Mouse (Mus musculus): ENCODE measurements around the gene Cd274. TPM values are rescaled to one million over a fixed set of nuclear protein-coding genes. Genes with fewer than 3 reads are reported as not detected.

Gene Cd274
- polyA plus RNA-seq, 1 experiment, result 0.24 TPM

DNA sequence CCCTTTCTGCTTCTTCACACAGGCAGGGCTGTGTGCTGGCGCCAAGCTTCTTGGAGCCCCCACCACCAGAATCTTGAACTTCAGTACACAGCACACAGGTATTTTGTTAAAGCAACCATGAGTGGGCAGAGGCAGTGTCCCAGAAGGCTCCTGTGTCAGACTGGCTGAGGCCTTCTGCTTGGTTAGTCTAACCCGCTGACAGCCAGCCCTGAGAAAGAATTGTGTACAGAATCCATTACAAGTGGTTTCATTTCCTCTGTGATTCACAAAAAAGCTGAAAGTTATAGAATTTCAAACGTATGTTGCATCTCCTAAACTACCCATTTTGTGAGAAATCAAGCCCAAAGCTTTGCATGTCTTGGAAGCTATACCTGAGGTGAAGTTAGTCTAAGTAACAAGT lies 63.3 kb downstream of the Cd274 start:
- TF ChIP-seq GATA1 (IDR thresholded peaks at IDR 0.05; ENCODE audit: low read length), result no peak

DNA sequence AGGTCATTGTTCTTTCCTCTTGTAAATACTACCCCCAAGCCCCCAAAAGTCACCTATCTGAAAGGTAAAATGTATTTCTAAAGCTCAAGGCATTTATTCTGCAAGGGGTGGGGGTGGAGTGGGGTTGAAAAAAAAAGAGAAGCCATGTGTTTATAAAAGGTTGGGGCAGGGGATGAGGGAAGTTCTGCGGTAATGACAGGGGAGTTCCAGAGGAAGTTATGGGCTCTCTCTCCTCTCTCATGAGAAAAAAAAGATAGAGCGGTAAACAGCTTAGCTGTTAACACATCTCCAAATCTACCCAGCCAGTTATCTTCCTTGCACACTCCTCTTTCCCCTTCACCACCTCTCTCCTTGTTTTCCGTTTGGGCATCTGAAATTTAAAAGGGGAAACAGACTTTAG lies 63.7 kb downstream of the Cd274 start:
- peak; percentile 96 for TF ChIP-seq GATA1 (IDR thresholded peaks at IDR 0.05; ENCODE audit: low read length)

DNA sequence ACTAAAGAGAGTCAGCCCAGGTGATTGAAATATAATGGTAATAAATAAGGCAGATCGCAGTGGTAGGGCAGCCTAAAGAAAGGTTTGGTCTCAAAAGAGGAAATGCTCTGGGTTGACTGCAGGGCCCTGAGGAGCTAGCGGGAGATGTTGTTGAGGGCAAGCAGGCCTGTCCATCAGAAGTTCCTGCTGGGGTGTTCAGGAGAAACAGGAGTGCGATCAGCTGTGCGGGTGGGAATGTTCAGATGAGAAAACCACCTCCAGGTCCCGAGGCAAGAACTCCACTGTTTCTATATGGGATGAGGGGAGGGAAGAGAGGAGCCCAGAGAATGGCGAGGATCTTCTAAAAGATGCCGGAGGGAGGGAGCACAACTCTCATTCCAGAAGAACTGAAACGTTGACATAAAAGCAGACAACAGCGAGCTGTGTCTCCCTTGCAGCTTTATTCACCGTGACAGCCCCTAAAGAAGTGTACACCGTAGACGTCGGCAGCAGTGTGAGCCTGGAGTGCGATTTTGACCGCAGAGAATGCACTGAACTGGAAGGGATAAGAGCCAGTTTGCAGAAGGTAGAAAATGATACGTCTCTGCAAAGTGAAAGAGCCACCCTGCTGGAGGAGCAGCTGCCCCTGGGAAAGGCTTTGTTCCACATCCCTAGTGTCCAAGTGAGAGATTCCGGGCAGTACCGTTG lies 69.7 kb downstream of the Cd274 start:
- TF ChIP-seq GATA1 (IDR thresholded peaks at IDR 0.05; ENCODE audit: low read length), result no peak

Other genes with a start within 250 kb of the Cd274 start
- gene Jak2, start 115.6 kb upstream of the Cd274 start, polyA plus RNA-seq (2012), result 5.9 and 10.3 TPM in 2 replicates
- gene Insl6, start 42.1 kb upstream of the Cd274 start, polyA plus RNA-seq (2012), result 0.18 TPM in 1 of 2 replicates, not detected in the other
- gene Rln1, start 32.8 kb upstream of the Cd274 start, polyA plus RNA-seq (2012), result not detected in 2 replicates
- 28.7 and 36.9 TPM in 2 replicates for gene Plgrkt, start 65 bp upstream of the Cd274 start, polyA plus RNA-seq (2012)
- 0.12 and 0.15 TPM in 2 replicates for gene Pdcd1lg2, start 43.5 kb downstream of the Cd274 start, polyA plus RNA-seq (2012)
- 12.2 and 13.3 TPM in 2 replicates for gene Ric1, start 154.8 kb downstream of the Cd274 start, polyA plus RNA-seq (2012)